Mouse (Mus musculus): Measurements from ENCODE around the gene Defb38.

Defb38 gene

DNA sequence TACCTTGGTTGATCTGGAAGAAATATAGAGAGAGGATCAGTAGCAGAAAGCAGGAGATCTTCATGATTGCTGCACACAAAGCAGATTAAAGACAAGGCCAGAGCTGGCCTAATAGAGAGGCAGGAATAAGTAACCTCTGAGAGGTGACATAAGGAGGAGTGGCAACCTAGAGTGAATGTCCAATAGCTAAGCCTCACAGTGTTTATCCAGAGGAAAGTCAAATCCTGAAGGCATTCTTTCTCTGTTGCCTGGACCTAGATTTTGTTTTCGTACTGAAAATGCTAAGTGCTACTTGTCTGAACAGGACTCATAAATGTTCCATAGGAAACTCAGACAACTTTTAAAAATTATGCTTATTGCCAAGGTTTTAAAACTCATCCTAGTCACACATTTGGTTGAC is at the start of gene Defb38:
Defb38 (minus strand) TSS at position 101 of the 400 bp plus-strand sequence.
- no peak for DNase-seq (ENCODE audit: low spot score)

DNA sequence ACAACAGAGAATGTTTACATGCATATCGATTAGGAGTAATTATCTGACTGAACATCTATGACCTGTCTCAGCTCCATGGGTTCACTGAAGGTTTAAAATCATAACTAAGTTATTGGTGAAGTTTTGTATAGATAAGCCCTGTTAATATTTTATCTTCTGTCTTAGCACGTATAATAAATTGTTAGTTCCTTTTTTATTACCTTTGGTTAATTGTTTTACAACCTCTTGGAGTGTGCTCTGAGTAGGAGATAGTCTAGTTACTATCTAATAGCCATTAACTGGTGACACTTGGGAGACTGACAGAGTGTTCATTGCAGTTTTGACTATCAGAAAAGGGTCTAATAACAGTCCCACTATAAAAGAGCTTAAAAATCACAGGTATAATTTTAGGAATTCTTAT is 39.6 kb upstream of the Defb38 start:
- no peak for DNase-seq (ENCODE audit: low spot score)

GRCm38 (mm10) chr8:19064710-19065109 is 38.3 kb upstream of the Defb38 start, which contains the start of gene Defb39:
Defb39 (minus strand) TSS chr8:19064810.
- DNase-seq (ENCODE audit: low spot score), result no peak

DNA sequence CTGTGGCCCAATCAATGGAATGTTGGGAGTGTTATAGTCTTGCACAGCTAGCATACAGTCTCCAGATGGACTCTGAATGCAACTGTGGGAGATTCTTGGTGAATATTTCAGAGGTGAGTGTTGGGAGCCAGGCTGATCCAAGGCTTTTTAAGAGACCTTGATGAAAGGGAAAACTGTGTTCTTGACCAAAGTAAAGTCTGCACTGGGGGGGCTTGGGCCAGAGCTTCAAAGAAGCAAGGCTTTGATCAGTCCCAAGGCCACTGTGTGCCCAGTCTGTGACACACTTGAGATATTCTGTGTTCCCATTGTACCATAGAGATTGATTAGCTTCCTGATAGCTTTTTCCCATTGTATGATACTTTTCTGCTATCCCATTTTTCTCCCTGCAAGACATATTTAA is 36.5 kb upstream of the Defb38 start:
- DNase-seq (ENCODE audit: low spot score), result no peak

DNA sequence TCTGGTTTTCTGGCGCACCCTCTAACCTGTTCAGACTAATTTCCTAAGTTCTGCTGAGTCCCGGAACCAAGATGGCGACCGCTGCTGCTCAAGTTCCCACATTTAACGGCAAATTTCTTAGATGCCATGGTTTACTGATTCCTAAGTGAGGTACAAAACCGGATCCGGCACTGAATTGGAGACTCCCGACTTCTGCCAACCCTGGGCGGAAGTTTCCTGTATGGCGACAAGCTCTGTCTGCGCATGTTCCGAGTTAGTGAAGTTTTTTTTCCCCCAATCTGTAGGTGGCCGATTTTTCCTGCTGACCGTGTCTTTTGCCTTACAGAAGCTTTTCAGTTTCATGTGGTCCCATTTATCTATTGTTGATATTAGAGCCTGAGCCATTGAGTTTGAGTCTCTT is 18.9 kb upstream of the Defb38 start:
- DNase-seq (ENCODE audit: low spot score), result no peak

All from spleen, adult 12 weeks (tissue).